Mouse (Mus musculus) olfactory bulb, adult 2 months (tissue): ENCODE results near the gene Mxra8.

Experiments used
- CTCF ChIP-seq: fragments of 200-500 bp; IDR thresholded peaks from 2 replicates; pipeline ENCODE4 v1.5.1; 2012; ENCODE audit warnings: low read depth, mild to moderate bottlenecking, low read length, moderate library complexity; ENCODE audit not compliant: insufficient read depth
- POLR2A ChIP-seq: fragments of 200-500 bp; IDR thresholded peaks from 2 replicates; pipeline ENCODE4 v1.6.1; 2012; ENCODE audit warnings: mild to moderate bottlenecking, low read depth, low read length, moderate library complexity; ENCODE audit not compliant: insufficient read depth

GRCm38 (mm10) chr4:155854991-155855390, 15.5 kb downstream of the Mxra8 start:
- TF ChIP-seq POLR2A (no peak), CTCF (no peak)
